Mouse (Mus musculus) small intestine, adult 2 months (tissue): ENCODE results near the gene Nap1l5.

ENCODE experiments used
- CTCF ChIP-seq: fragments of 200-500 bp; IDR thresholded peaks from 2 replicates; pipeline ENCODE4 v1.5.1; 2012; ENCODE audit warnings: low read depth, mild to moderate bottlenecking, control low read depth, inconsistent platforms, low read length, moderate library complexity, mixed read lengths; ENCODE audit not compliant: insufficient replicate concordance, insufficient read length; ENCODE audit errors: extremely low read depth
- POLR2A ChIP-seq: fragments of 200-500 bp; IDR thresholded peaks from 2 replicates; pipeline ENCODE4 v1.6.1; 2012; ENCODE audit warnings: low read depth, mild to moderate bottlenecking, control low read depth, inconsistent platforms, low read length, moderate library complexity

GRCm38 (mm10) chr6:58950410-58950809 lies 43.5 kb upstream of the Nap1l5 start:
- TF ChIP-seq CTCF: no peak
- no peak for TF ChIP-seq POLR2A
